Mouse (Mus musculus) E14TG2a.4 (cell line): ENCODE results near the gene Supt5.

Experiments
- CTCF ChIP-seq: conservative IDR thresholded peaks from 2 replicates; pipeline ENCODE4 v1.5.1; 2014; ENCODE audit warnings: low read length
- NANOG ChIP-seq: IDR thresholded peaks from 2 replicates; pipeline ENCODE4 v1.6.1; 2014; ENCODE audit warnings: borderline replicate concordance, low read length, mixed read lengths
- POU5F1 ChIP-seq: IDR thresholded peaks from 2 replicates; pipeline ENCODE4 v1.6.1; 2014; ENCODE audit warnings: low read length, borderline replicate concordance

- TF ChIP-seq POU5F1, result no peak
- TF ChIP-seq CTCF, result no peak
- no peak for TF ChIP-seq NANOG
Observed at GRCm38 (mm10) chr7:28383606-28384005, 45.1 kb upstream of the Supt5 start.
